Comparison of ENCODE assay signal across 8 mouse cellular contexts in the genomic region with DNA sequence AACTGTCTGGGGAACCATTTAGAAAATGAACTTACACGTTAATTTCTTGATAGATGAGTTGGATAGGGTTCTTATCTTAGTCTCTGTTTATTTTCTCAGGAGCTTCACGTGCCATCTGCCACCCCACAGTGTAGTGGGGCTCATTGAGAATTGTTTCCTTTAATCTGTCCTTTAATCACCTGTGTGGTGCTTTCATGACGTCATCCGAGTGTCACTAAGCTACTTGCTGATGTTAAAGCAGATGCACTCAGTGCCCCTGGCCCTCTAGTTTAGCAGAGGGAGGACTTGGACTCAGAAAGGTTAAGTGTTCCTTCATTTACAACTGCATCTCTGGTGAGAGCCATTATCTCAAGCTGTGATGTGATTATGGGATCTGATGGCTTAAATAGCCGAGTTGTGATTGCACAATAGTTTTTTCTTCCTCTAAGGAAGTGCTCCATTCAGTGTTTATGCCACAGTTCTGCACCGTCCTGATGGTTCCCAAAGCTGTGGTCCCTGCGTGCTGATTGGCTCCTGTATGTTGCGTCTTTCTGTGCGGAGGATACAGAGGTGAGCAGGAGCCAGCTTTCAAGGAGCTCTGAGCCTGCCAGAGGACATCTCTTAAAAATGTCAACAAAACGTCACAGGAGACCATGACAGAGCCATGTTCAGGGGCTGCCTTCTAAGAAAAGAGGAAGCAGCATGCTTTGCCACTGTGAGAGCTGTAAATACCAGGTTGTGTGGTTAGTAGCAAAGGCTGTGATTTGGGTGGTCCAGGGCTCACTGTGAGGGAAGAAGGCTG. TPM values are rescaled to one million over a fixed set of nuclear protein-coding genes. Genes with fewer than 3 reads are reported as not detected.
DNase-seq lines count a peak whose midpoint lies in the region; ATAC-seq and TF ChIP-seq lines count a peak whose summit lies in the region.

No protein-coding gene starts in this region.

- H3K9me3 ChIP-seq in ES-Bruce4 (replicated peaks; ENCODE audit: control insufficient read depth, insufficient read depth, low read length, poor library complexity, severe bottlenecking), result no peaks in the 10 kb centered on the region
- H3K9me3 ChIP-seq in forebrain, embryonic 13.5 days (replicated peaks), result no peaks in the 10 kb centered on the region
- no peaks in the 10 kb centered on the region for H3K9me3 ChIP-seq in limb, embryonic 14.5 days (ENCODE audit: control insufficient read depth, low read length)
- no peaks in the 10 kb centered on the region for H3K9me3 ChIP-seq in neural tube, embryonic 15.5 days (replicated peaks)

- H3K27ac ChIP-seq in ES-Bruce4 (ENCODE audit: insufficient read depth, low read length), result no peak overlapping the region
- H3K27ac ChIP-seq in forebrain, embryonic 13.5 days, result peak overlapping the region; percentile 58
- H3K27ac ChIP-seq in limb, embryonic 14.5 days (replicated peaks; ENCODE audit: low read depth, low read length), result no peak overlapping the region
- H3K27ac ChIP-seq in neural tube, embryonic 15.5 days (replicated peaks), result peak overlapping the region; percentile 54

- WGBS in forebrain, embryonic 13.5 days, result 28% methylated on average over 10 of the region's 10 CpGs
- 51% methylated on average over 10 of the region's 10 CpGs for WGBS in limb, embryonic 14.5 days
- 19% methylated on average over 10 of the region's 10 CpGs for WGBS in neural tube, embryonic 15.5 days

- H3K4me2 ChIP-seq in forebrain, embryonic 13.5 days, result peak overlapping the region; percentile 73
- peak overlapping the region; percentile 15 for H3K4me2 ChIP-seq in limb, embryonic 14.5 days (replicated peaks; ENCODE audit: low read depth, low read length, severe bottlenecking)
- peak overlapping the region; percentile 61 for H3K4me2 ChIP-seq in neural tube, embryonic 15.5 days

- H3K4me3 ChIP-seq in ES-Bruce4 (ENCODE audit: low read depth, low read length), result 0 out of 2 replicates have a peak overlapping the region, but pooled peaks have one; percentile 3
- peak overlapping the region; percentile 65 for H3K4me3 ChIP-seq in forebrain, embryonic 13.5 days
- no peak overlapping the region for H3K4me3 ChIP-seq in limb, embryonic 14.5 days (replicated peaks; ENCODE audit: low read length)
- H3K4me3 ChIP-seq in neural tube, embryonic 15.5 days (replicated peaks), result peak overlapping the region; percentile 99

- H3K27me3 ChIP-seq in ES-Bruce4 (ENCODE audit: control insufficient read depth, insufficient read depth, low read length, poor library complexity, severe bottlenecking), result no peaks in the 10 kb centered on the region
- no peaks in the 10 kb centered on the region for H3K27me3 ChIP-seq in forebrain, embryonic 13.5 days
- no peaks in the 10 kb centered on the region for H3K27me3 ChIP-seq in limb, embryonic 14.5 days (ENCODE audit: control insufficient read depth, insufficient read depth, low read length)
- H3K27me3 ChIP-seq in neural tube, embryonic 15.5 days (replicated peaks), result no peaks in the 10 kb centered on the region

- ATAC-seq in forebrain, embryonic 13.5 days, result no peak
- no peak for ATAC-seq in limb, embryonic 14.5 days (ENCODE audit: low FRiP score, low read depth)
- no peak for ATAC-seq in neural tube, embryonic 15.5 days (ENCODE audit: low FRiP score)

- DNase-seq in cerebellum, adult 18-20 months, result peak; percentile 49 to 50
- no peak for DNase-seq in cerebellum, postnatal 4 days (ENCODE audit: low spot score in 2 of 2)
- no peak for DNase-seq in limb, embryonic 14.5 days (ENCODE audit: low spot score)
- DNase-seq in gastrocnemius, postnatal 4 days (ENCODE audit: low spot score in 2 of 2), result no peak
- no peak for DNase-seq in layer of hippocampus, postnatal 36 days

- H3K4me1 ChIP-seq in ES-Bruce4 (ENCODE audit: control insufficient read depth, insufficient read depth, low read length), result peaks cover 4% of the 10 kb centered on the region
- peaks cover 44% of the 10 kb centered on the region for H3K4me1 ChIP-seq in forebrain, embryonic 13.5 days
- H3K4me1 ChIP-seq in limb, embryonic 14.5 days (ENCODE audit: control insufficient read depth, insufficient read depth, low read length), result peaks cover 21% of the 10 kb centered on the region; the same call in 1 of the 2 replicates
- H3K4me1 ChIP-seq in neural tube, embryonic 15.5 days, result peaks cover 46% of the 10 kb centered on the region

- no peak overlapping the region for H3K9ac ChIP-seq in ES-Bruce4 (ENCODE audit: low read depth, poor library complexity, severe bottlenecking)
- peak overlapping the region; percentile 86 for H3K9ac ChIP-seq in forebrain, embryonic 13.5 days
- H3K9ac ChIP-seq in limb, embryonic 14.5 days (ENCODE audit: low read depth, low read length, severe bottlenecking), result no peak overlapping the region
- H3K9ac ChIP-seq in neural tube, embryonic 15.5 days (replicated peaks), result peak overlapping the region; percentile 41

- H3K36me3 ChIP-seq in ES-Bruce4 (ENCODE audit: control insufficient read depth, insufficient read depth, low read length, poor library complexity, severe bottlenecking), result no peaks in the 10 kb centered on the region
- no peaks in the 10 kb centered on the region for H3K36me3 ChIP-seq in forebrain, embryonic 13.5 days (ENCODE audit: poor library complexity, severe bottlenecking)
- 0 out of 2 replicates have a peak, but pooled peaks cover under 1% of the 10 kb centered on the region for H3K36me3 ChIP-seq in limb, embryonic 14.5 days (ENCODE audit: control insufficient read depth, insufficient read depth, low read length)
- H3K36me3 ChIP-seq in neural tube, embryonic 15.5 days, result no peaks in the 10 kb centered on the region

- TF ChIP-seq CTCF in ES-Bruce4 (IDR thresholded peaks at IDR 0.05; ENCODE audit: low read depth, low read length), result no peak

- TF ChIP-seq POLR2A in ES-Bruce4 (IDR thresholded peaks at IDR 0.05; ENCODE audit: insufficient read depth, low read length), result no peak
- no peak for TF ChIP-seq POLR2A in limb, embryonic 14.5 days (IDR thresholded peaks at IDR 0.05; ENCODE audit: borderline replicate concordance, extremely low read depth, insufficient read depth, insufficient read length)

- no peak for TF ChIP-seq EP300 in ES-Bruce4 (IDR thresholded peaks at IDR 0.05; ENCODE audit: insufficient read depth, low read depth, low read length)

RNA-seq across cellular contexts. Expression of a gene that starts 3.0 kb away (rescaled TPM):
- 18.3 and 21.4 TPM in 2 replicates for polyA plus RNA-seq in ES-Bruce4 (2011; ENCODE audit: insufficient read depth, insufficient read length, low read depth, missing spikeins)
- polyA plus RNA-seq in forebrain, embryonic 13.5 days (2015; fragmentation: Nextera tagmentation; extraction: Ambion mirVana), result 18.8 and 20.3 TPM in 2 replicates
- polyA plus RNA-seq in limb, embryonic 14.5 days (2012; rRNA removed), result 13.0 and 14.2 TPM in 2 replicates
- polyA plus RNA-seq in limb, embryonic 14.5 days (2014; fragmentation: Nextera tagmentation; extraction: Ambion mirVana), result 15.0 and 16.5 TPM in 2 replicates
- polyA plus RNA-seq in neural tube, embryonic 15.5 days (2015; fragmentation: Nextera tagmentation; extraction: Ambion mirVana), result 13.8 and 14.0 TPM in 2 replicates
- 10 to 100 TPM; 25.6 to 25.9 TPM for total RNA-seq in gastrocnemius, postnatal 4 days (2021)
- 10 to 100 TPM; 48.5 to 58.8 TPM for total RNA-seq in layer of hippocampus, postnatal 36 days (2021)

Comparison
In these comparisons a context has a peak if more than half of its experiments do, and no peak if none do; other contexts are left out.
1. DNase-seq: peak in cerebellum, adult 18-20 months (2 of 2); none in cerebellum, postnatal 4 days (0 of 2), limb, embryonic 14.5 days (single experiment), gastrocnemius, postnatal 4 days (0 of 2) and layer of hippocampus, postnatal 36 days (0 of 2).
2. H3K27ac ChIP-seq: peak in forebrain, embryonic 13.5 days (single experiment) and neural tube, embryonic 15.5 days (single experiment); none in ES-Bruce4 (single experiment) and limb, embryonic 14.5 days (single experiment).
3. H3K9ac ChIP-seq: peak in forebrain, embryonic 13.5 days (single experiment) and neural tube, embryonic 15.5 days (single experiment); none in ES-Bruce4 (single experiment) and limb, embryonic 14.5 days (single experiment).
4. H3K4me2 ChIP-seq: peak in every context shown above with its lines; median percentile 73 in forebrain, embryonic 13.5 days; 61 in neural tube, embryonic 15.5 days; 15 in limb, embryonic 14.5 days.